Mouse (Mus musculus): ENCODE data around the gene Gucd1. TPM values are rescaled to one million over a fixed set of nuclear protein-coding genes. Genes with fewer than 3 reads are reported as not detected.

Gene Gucd1
- polyA plus RNA-seq, 1 experiment from 2014 or later = 31.7 TPM

DNA sequence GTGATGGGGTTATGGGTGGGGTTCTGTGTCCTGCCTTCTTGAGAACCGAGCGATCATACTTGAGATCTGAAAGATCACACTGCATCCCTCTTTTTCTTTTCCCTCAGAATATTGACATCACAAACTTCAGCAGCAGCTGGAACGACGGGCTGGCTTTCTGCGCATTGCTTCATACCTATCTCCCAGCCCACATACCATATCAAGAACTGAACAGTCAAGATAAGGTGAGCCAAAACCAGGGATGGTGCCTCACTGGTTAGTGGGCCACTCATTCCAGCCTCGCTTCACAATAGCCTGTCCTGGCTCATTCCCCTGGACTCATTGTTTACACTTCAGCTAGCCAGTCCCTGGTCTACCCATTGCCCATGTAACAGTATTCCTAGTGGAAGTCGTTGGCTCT is 210.6 kb downstream of the Gucd1 start:
- Histone ChIP-seq H3K9me3 (no peaks in the 10 kb centered on the region), H3K9ac (no peak overlapping the region), H3K36me3 (peaks cover 80% of the 10 kb centered on the region), H3K4me3 (no peak overlapping the region), H3K4me1 (no peaks in the 10 kb centered on the region), H3K4me2 (replicated peaks) (no peak overlapping the region), H3K27me3 (no peaks in the 10 kb centered on the region), H3K27ac (no peak overlapping the region)
- ATAC-seq (ENCODE audit: insufficient number of reproducible peaks, insufficient read depth, low FRiP score, low TSS enrichment) = no peak
- 96% methylated on average over 7 of the region's 7 CpGs for WGBS

DNA sequence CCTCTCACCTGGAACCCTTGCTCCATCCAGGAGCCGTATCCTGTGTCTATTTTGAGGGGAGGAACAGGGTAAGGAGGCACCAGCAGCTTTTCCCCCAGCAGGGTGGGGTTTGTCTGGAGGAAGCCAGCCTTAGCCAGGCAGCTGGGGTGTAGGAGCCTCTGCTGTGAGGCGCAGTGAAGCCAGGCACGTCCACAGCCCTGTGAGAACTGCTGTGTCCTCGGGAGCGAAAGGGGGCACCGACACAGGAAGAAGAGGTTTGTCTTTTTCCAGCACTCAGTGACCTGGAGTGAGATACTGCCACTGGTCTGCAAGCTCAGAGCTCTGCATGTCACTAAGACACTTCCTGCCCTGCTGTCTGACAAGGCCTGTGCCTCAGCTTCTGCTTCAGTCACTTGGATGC is 213.4 kb downstream of the Gucd1 start:
- 76% methylated on average over 6 of the region's 6 CpGs for WGBS
- H3K4me1 ChIP-seq = no peaks in the 10 kb centered on the region
- no peaks in the 10 kb centered on the region for H3K9me3 ChIP-seq
- ATAC-seq (ENCODE audit: insufficient number of reproducible peaks, insufficient read depth, low FRiP score, low TSS enrichment) = no peak
- H3K36me3 ChIP-seq = peaks cover 60% of the 10 kb centered on the region
- H3K27me3 ChIP-seq = no peaks in the 10 kb centered on the region
- no peak overlapping the region for H3K27ac ChIP-seq
- H3K4me3 ChIP-seq = no peak overlapping the region
- H3K4me2 ChIP-seq (replicated peaks) = no peak overlapping the region
- H3K9ac ChIP-seq = no peak overlapping the region

GRCm38 (mm10) chr10:75304049-75304405 is 213.7 kb downstream of the Gucd1 start:
- no peak overlapping the region for H3K27ac ChIP-seq
- H3K4me3 ChIP-seq = no peak overlapping the region
- no peaks in the 10 kb centered on the region for H3K27me3 ChIP-seq
- peaks cover 56% of the 10 kb centered on the region for H3K36me3 ChIP-seq
- no peak overlapping the region for H3K4me2 ChIP-seq (replicated peaks)
- H3K9me3 ChIP-seq = no peaks in the 10 kb centered on the region
- no peak for ATAC-seq (ENCODE audit: insufficient number of reproducible peaks, insufficient read depth, low FRiP score, low TSS enrichment)
- WGBS = 93% methylated on average over 5 of the region's 5 CpGs
- H3K4me1 ChIP-seq = no peaks in the 10 kb centered on the region
- H3K9ac ChIP-seq = no peak overlapping the region

GRCm38 (mm10) chr10:75303324-75304048 is 214.3 kb downstream of the Gucd1 start:
- no peak for ATAC-seq (ENCODE audit: insufficient number of reproducible peaks, insufficient read depth, low FRiP score, low TSS enrichment)

DNA sequence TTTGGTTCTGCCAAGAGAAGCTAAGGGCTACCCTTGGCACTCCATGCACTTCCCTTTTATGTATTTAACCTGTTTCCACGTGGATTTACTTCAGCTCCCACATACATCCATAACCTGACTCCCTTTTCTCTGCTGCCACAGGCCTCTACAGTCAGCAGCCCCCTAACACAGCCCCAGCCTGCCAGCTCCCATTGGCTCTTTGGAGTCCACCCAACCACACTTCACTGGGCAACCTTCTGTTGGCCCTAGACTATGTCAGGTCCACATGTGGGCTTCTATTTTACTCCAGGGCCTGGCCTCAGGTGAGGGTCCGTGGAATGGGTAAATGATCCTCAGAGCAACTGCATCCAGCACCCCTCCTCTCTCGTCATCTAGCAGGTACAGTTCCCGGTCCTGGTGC is 215.2 kb downstream of the Gucd1 start:
- H3K27me3 ChIP-seq = no peaks in the 10 kb centered on the region
- no peak overlapping the region for H3K9ac ChIP-seq
- no peak overlapping the region for H3K4me2 ChIP-seq (replicated peaks)
- H3K27ac ChIP-seq = no peak overlapping the region
- 0 out of 2 replicates have a peak, but pooled peaks cover 3% of the 10 kb centered on the region for H3K4me1 ChIP-seq
- no peaks in the 10 kb centered on the region for H3K9me3 ChIP-seq
- H3K4me3 ChIP-seq = no peak overlapping the region
- ATAC-seq (ENCODE audit: insufficient number of reproducible peaks, insufficient read depth, low FRiP score, low TSS enrichment) = no peak
- WGBS = 93% methylated on average over 4 of the region's 4 CpGs
- peaks cover 46% of the 10 kb centered on the region for H3K36me3 ChIP-seq

More at GRCm38 (mm10) chr10:75303324-75304048, 214.3 kb downstream of the Gucd1 start:
- H3K36me3 ChIP-seq = peaks cover 55% of the 10 kb centered on the region
- H3K27me3 ChIP-seq = no peaks in the 10 kb centered on the region
- no peaks in the 10 kb centered on the region for H3K9me3 ChIP-seq
- no peaks in the 10 kb centered on the region for H3K4me1 ChIP-seq
- no peak overlapping the region for H3K9ac ChIP-seq
- no peak overlapping the region for H3K4me3 ChIP-seq
- no peak overlapping the region for H3K4me2 ChIP-seq (replicated peaks)
- H3K27ac ChIP-seq = no peak overlapping the region
- 87% methylated on average over 8 of the region's 8 CpGs for WGBS

GRCm38 (mm10) chr10:75301937-75302336 is 215.8 kb downstream of the Gucd1 start:
- Histone ChIP-seq H3K27me3 (no peaks in the 10 kb centered on the region), H3K4me1 (0 out of 2 replicates have a peak, but pooled peaks cover 3% of the 10 kb centered on the region), H3K9me3 (no peaks in the 10 kb centered on the region), H3K27ac (no peak overlapping the region), H3K4me2 (replicated peaks) (no peak overlapping the region), H3K36me3 (peaks cover 40% of the 10 kb centered on the region), H3K4me3 (no peak overlapping the region), H3K9ac (no peak overlapping the region)
- ATAC-seq (ENCODE audit: insufficient number of reproducible peaks, insufficient read depth, low FRiP score, low TSS enrichment) = no peak
- 95% methylated on average over 4 of the region's 4 CpGs for WGBS

- 94% methylated on average over 12 of the region's 12 CpGs for whole genome bisulfite sequencing
- no peak overlapping the region for H3K27ac ChIP-seq
- peaks cover 35% of the 10 kb centered on the region for H3K36me3 ChIP-seq
Observed at GRCm38 (mm10) chr10:75301195-75301806, 216.5 kb downstream of the Gucd1 start.

More at GRCm38 (mm10) chr10:75301195-75301806, 216.5 kb downstream of the Gucd1 start:
- Histone ChIP-seq H3K4me3 (no peak overlapping the region), H3K4me1 (0 out of 2 replicates have a peak, but pooled peaks cover 3% of the 10 kb centered on the region), H3K27me3 (no peaks in the 10 kb centered on the region), H3K9me3 (no peaks in the 10 kb centered on the region), H3K9ac (no peak overlapping the region), H3K4me2 (replicated peaks) (no peak overlapping the region)
- no peak for ATAC-seq (ENCODE audit: insufficient number of reproducible peaks, insufficient read depth, low FRiP score, low TSS enrichment)

Other genes with a start within 250 kb of the Gucd1 start
- 2.3 and 4.6 TPM in 2 replicates for gene Adora2a, start 201.1 kb downstream of the Gucd1 start, polyA plus RNA-seq (2016; fragmentation: Nextera tagmentation; extraction: Ambion mirVana)
- 0.18 and 0.49 TPM in 2 replicates for gene Upb1, start 116.9 kb downstream of the Gucd1 start, polyA plus RNA-seq (2016; fragmentation: Nextera tagmentation; extraction: Ambion mirVana)
- gene Snrpd3, start 421 bp downstream of the Gucd1 start, polyA plus RNA-seq (2016; fragmentation: Nextera tagmentation; extraction: Ambion mirVana) = 167 and 186 TPM in 2 replicates
- gene Lrrc75b, start 42.4 kb upstream of the Gucd1 start, polyA plus RNA-seq (2016; fragmentation: Nextera tagmentation; extraction: Ambion mirVana) = 2.6 and 2.7 TPM in 2 replicates
- gene Ggt1, start 43.6 kb upstream of the Gucd1 start, polyA plus RNA-seq (2016; fragmentation: Nextera tagmentation; extraction: Ambion mirVana) = 0.85 and 1.8 TPM in 2 replicates
- gene Ggt5, start 71.4 kb upstream of the Gucd1 start, polyA plus RNA-seq (2016; fragmentation: Nextera tagmentation; extraction: Ambion mirVana) = 0.91 and 1.9 TPM in 2 replicates
- gene Susd2, start 126.0 kb upstream of the Gucd1 start, polyA plus RNA-seq (2016; fragmentation: Nextera tagmentation; extraction: Ambion mirVana) = 1.9 and 2.7 TPM in 2 replicates
- gene Cabin1, start 246.4 kb upstream of the Gucd1 start, polyA plus RNA-seq (2016; fragmentation: Nextera tagmentation; extraction: Ambion mirVana) = 34.7 and 36.0 TPM in 2 replicates